Comparison of ENCODE assay signal across 12 mouse cellular contexts in genomic region chrX:50625336-50625735, GRCm38 (mm10).
DNase-seq lines count a peak whose midpoint lies in the region.
"Had no signal": no experiment of that assay in that cellular context is flagged by ENCODE, and none has a peak within 500 bp of the region (broad histone marks: within the 10 kb centered on the region; RNA-seq: fewer than 3 reads in every experiment).

No protein-coding gene starts in this region.

- DNase-seq in adrenal gland, postnatal 14 days = peak; percentile 30
- DNase-seq in adrenal gland, adult 18-20 months (ENCODE audit: low spot score in 2 of 2) = no peak
- DNase-seq in 3T3-L1 (ENCODE audit: low read depth, low spot score) (peak; percentile 52), NIH3T3 (ENCODE audit: low read depth) (peak; percentile 34)
- DNase-seq in right cerebral cortex, postnatal 4 days = no peak
- DNase-seq: B cell, adult 2 months; cerebellum, adult 11 months; cerebellum, adult 18-20 months; cerebellum, adult 8-10 months; cerebellum, postnatal 10 days; cerebellum, postnatal 25 days; forebrain, postnatal 0 days had no signal

Comparison
In these comparisons a context has a peak if more than half of its experiments do, and no peak if none do; other contexts are left out.
1. DNase-seq: peak in adrenal gland, postnatal 14 days (single experiment), 3T3-L1 (single experiment) and NIH3T3 (single experiment); none in adrenal gland, adult 18-20 months (0 of 2) and right cerebral cortex, postnatal 4 days (single experiment).